Mouse (Mus musculus): ENCODE data around the gene Epm2a. TPM values are rescaled to one million over a fixed set of nuclear protein-coding genes. Genes with fewer than 3 reads are reported as not detected.

Gene Epm2a
- polyA plus RNA-seq, 1 experiment from 2014 or later, result 0.66 TPM

DNA sequence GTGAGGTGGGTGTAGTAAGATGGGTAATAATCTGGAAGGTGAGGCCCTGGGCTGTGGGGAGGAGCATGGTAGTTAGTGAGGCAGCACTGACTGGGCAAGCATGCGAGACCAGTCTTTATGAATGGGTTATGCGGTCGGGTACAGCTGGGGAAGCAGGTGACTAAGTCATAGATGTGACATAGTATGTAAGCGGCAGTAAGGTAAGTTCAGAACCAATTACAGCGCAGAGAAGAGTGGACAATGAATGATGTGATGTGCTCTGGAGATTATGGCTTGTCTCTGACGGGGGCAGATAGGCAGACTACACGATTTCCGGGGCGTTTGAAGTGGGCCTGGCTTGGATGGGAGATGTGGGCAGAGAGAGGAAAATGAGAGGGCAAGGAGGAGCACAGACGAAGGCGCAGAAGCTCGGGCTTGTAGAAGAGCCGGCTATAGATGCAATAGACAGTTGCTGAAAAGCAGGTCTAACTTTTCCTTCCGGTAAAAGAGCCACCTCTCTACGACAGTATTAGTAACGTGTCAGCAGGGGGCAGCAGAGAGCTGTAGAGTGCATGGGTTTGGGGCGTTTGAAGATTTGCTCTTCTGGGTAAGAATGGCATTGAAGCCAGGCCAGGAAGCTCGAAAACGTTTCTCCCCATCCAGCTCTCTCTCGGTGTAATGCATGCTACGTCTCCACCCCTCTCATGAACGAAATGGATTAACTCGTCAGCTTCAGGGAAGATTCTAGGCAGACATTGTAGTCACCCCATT, 106.5 kb downstream of the Epm2a start:
- 35% methylated on average over 23 of the region's 23 CpGs for WGBS
- Histone ChIP-seq H3K27me3 (replicated peaks; ENCODE audit: low read depth, poor library complexity, severe bottlenecking) (no peaks in the 10 kb centered on the region), H3K36me3 (replicated peaks) (no peaks in the 10 kb centered on the region), H3K9me3 (no peaks in the 10 kb centered on the region), H3K27ac (replicated peaks) (no peak overlapping the region), H3K4me3 (0 out of 2 replicates have a peak overlapping the region, but pooled peaks have one; percentile 27), H3K4me1 (no peaks in the 10 kb centered on the region)
- DNase-seq (ENCODE audit: low spot score), result peak; percentile 82

DNA sequence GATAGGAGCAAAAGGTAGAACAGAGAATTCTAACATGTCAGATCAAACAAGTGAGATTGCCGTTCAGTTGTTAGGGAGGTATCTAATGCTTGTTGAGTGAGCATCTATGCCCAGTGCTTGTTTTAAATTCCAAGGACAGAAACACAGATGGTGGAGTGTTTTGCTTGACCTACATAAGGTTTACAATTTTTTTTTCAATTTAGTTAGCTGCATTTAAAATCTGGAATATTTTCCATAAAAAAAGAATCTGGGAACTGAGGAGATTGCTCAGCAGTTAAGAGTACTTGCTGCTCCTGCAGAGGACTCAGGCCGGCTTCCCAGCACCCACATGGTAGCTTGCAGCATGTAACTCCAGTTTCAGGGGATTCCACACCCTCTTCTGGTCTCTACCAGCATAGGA, 109.3 kb downstream of the Epm2a start:
- Histone ChIP-seq H3K4me3 (no peak overlapping the region), H3K27ac (replicated peaks) (no peak overlapping the region), H3K36me3 (replicated peaks) (no peaks in the 10 kb centered on the region), H3K9me3 (no peaks in the 10 kb centered on the region), H3K27me3 (replicated peaks; ENCODE audit: low read depth, poor library complexity, severe bottlenecking) (no peaks in the 10 kb centered on the region), H3K4me1 (no peaks in the 10 kb centered on the region)
- WGBS, result 84% methylated on average over 2 of the region's 2 CpGs
- no peak for DNase-seq (ENCODE audit: low spot score)

GRCm38 (mm10) chr10:11457445-11457844, 114.2 kb downstream of the Epm2a start:
- Histone ChIP-seq H3K9me3 (no peaks in the 10 kb centered on the region), H3K27me3 (replicated peaks; ENCODE audit: low read depth, poor library complexity, severe bottlenecking) (no peaks in the 10 kb centered on the region), H3K4me1 (no peaks in the 10 kb centered on the region), H3K27ac (replicated peaks) (no peak overlapping the region), H3K4me3 (no peak overlapping the region), H3K36me3 (replicated peaks) (no peaks in the 10 kb centered on the region)
- 33% methylated on average over 1 of the region's 1 CpGs for WGBS
- peak; percentile 14 for DNase-seq (ENCODE audit: low spot score)

- peak; percentile 95 for DNase-seq (ENCODE audit: low spot score)
- H3K36me3 ChIP-seq (replicated peaks), result no peaks in the 10 kb centered on the region
- 45% methylated on average over 28 of the region's 28 CpGs for WGBS
These were observed 148.8 kb downstream of the Epm2a start for GRCm38 (mm10) chr10:11491956-11492355.

More at GRCm38 (mm10) chr10:11491956-11492355, 148.8 kb downstream of the Epm2a start:
- H3K27me3 ChIP-seq (replicated peaks; ENCODE audit: low read depth, poor library complexity, severe bottlenecking), result no peaks in the 10 kb centered on the region
- H3K4me3 ChIP-seq, result no peak overlapping the region
- H3K27ac ChIP-seq (replicated peaks), result no peak overlapping the region
- H3K9me3 ChIP-seq, result peaks cover 28% of the 10 kb centered on the region
- no peaks in the 10 kb centered on the region for H3K4me1 ChIP-seq

Other genes starting within 250 kb of the Epm2a start
- gene Shprh, start 194.0 kb upstream of the Epm2a start, polyA plus RNA-seq (2016; fragmentation: Nextera tagmentation; extraction: Ambion mirVana), result 18.6 and 19.1 TPM in 2 replicates
- gene Fbxo30, start 62.1 kb upstream of the Epm2a start, polyA plus RNA-seq (2016; fragmentation: Nextera tagmentation; extraction: Ambion mirVana), result 52.5 and 53.4 TPM in 2 replicates